Mouse (Mus musculus) limb, embryonic 11.5 days (tissue): ENCODE measurements around the gene Acoxl. TPM values are rescaled to one million over a fixed set of nuclear protein-coding genes. Genes with fewer than 3 reads are reported as not detected.

Experiments
- ATAC-seq: fragments of 200-750 bp; cut with Nextera tagmentation; 2 replicates; pipeline ENCODE4 v1.8.0; 2017; ENCODE audit warnings: low read depth; ENCODE audit not compliant: insufficient number of reproducible peaks, low FRiP score, low TSS enrichment
- DNase-seq: peaks from one replicate; pipeline ENCODE4 v3.0.0-alpha.2; 2015; ENCODE audit warnings: low spot score
- H3K27ac ChIP-seq: fragments of 300-500 bp; sonication (generic); replicated peaks from 2 replicates; pipeline ENCODE4 v1.5.1; 2014; ENCODE audit warnings: low read depth, mild to moderate bottlenecking, low read length
- H3K27me3 ChIP-seq: fragments of 300-500 bp; sonication (generic); 2 replicates; pipeline ENCODE4 v1.6.1; 2014; ENCODE audit warnings: mild to moderate bottlenecking, low read length, mixed read lengths; ENCODE audit not compliant: control insufficient read depth, insufficient read depth
- H3K36me3 ChIP-seq: fragments of 300-500 bp; sonication (generic); 2 replicates; pipeline ENCODE4 v1.6.1; 2014; ENCODE audit warnings: mild to moderate bottlenecking, low read length, moderate library complexity, mixed read lengths; ENCODE audit not compliant: control insufficient read depth, insufficient read depth
- H3K4me1 ChIP-seq: fragments of 300-500 bp; sonication (generic); 2 replicates; pipeline ENCODE4 v1.6.1; 2014; ENCODE audit warnings: low read length, mixed read lengths; ENCODE audit not compliant: control insufficient read depth, insufficient read depth
- H3K4me2 ChIP-seq: fragments of 300-500 bp; sonication (generic); 2 replicates; pipeline ENCODE4 v1.6.1; 2014; ENCODE audit warnings: low read depth, mild to moderate bottlenecking, moderate library complexity; ENCODE audit not compliant: severe bottlenecking
- H3K4me3 ChIP-seq: fragments of 300-500 bp; sonication (generic); 2 replicates; pipeline ENCODE4 v1.5.1; 2014; ENCODE audit warnings: low read depth, low read length
- H3K9ac ChIP-seq: fragments of 300-500 bp; sonication (generic); 2 replicates; pipeline ENCODE4 v1.6.1; 2014; ENCODE audit warnings: mild to moderate bottlenecking, low read length
- H3K9me3 ChIP-seq: fragments of 300-500 bp; sonication (generic); 2 replicates; pipeline ENCODE4 v1.6.1; 2016; ENCODE audit warnings: low read length; ENCODE audit not compliant: control insufficient read depth
- WGBS: fragments of 180-500 bp; shearing (Covaris S2); extraction: QIAGEN DNeasy Blood & Tissue Kit; methylation state at CpG from one replicate; pipeline ENCODE4 v1.1.7; 2014; 5-methylcytosine and 5-hydroxymethylcytosine counted together
- polyA plus RNA-seq: library from polyadenylated mRNA; unstranded; fragments of >200 nt; fragmentation: Nextera tagmentation; extraction: Ambion mirVana; gene quantifications from 2 replicates; pipeline ENCODE4 v1.2.1, GENCODE M21; 2014

The Acoxl gene
- polyA plus RNA-seq, 1 experiment from 2014 or later: 0.31 TPM

DNA sequence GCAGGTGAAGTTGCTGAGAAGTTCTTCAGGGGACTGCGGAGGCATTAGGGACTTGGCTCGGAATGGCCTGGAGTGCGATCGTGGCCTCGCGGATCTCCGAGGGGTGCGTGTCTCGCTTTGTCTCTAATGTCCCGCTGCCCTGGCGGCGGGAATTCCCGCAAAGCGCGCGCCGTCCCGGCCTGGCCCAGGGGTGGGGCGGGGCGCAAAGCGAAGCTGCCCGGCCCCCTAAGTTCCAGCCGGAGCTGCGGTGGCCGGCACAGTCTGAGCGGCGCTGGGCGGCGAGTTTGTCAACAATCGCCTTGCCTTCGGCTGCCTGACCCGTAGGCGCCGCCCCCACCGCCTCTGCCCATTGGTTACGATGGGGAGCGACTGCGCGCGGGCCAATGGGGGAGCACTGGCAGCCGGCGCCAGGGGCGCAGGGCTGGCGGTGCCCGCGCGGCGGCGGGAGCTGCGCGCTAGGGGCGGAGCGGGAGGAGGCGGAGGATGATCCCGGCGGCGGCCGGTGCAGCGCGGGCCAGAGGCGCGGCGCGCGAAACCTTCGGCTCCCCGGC is 288.5 kb downstream of the Acoxl start:
- WGBS: 0% methylated on average over 57 of the region's 67 CpGs
- Histone ChIP-seq H3K4me2 (peak overlapping the region; percentile 95), H3K4me3 (peak overlapping the region; percentile 73), H3K9me3 (no peaks in the 10 kb centered on the region), H3K27me3 (peaks cover 22% of the 10 kb centered on the region), H3K27ac (peak overlapping the region; percentile 76), H3K4me1 (peaks cover 30% of the 10 kb centered on the region), H3K36me3 (peaks cover 13% of the 10 kb centered on the region; the same call in 1 of the 2 replicates), H3K9ac (peak overlapping the region; percentile 70)
- peak; percentile 89 for ATAC-seq
- DNase-seq: peak; percentile 97

DNA sequence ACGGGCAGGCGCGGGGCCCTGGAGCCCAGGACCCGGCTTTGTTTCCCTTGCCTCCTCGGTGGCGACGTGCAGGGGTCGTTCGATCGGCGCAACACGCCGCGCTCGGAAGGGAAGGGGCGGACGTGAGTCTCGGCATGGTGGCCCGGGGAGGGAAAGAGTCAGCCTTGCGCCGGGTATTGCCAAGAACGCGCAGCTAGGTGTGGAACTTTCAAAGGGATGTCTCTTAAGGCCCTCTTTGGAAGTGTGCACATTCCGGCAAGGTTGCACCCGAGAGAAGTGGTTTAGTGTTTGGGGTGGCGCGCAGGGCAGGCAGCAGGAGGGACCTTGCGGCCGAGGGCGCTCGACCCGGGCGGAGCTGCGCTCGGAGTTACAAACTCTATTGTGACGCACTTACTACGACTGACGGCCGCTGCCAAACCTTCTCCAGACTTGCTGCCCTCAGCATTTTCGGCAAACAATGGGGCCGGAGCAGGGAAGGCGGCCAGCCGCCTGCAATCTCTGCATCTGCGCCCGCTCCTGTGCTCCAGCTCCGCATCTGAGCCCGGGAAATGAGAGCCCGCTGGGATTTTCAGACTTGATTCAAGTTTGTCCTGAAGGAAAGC is 289.1 kb downstream of the Acoxl start:
- 0 out of 2 replicates have a peak, but pooled peaks have one; percentile 14 for ATAC-seq
- peak; percentile 81 for DNase-seq
- WGBS: under 1% methylated on average over 48 of the region's 48 CpGs
- H3K4me2 ChIP-seq: peak overlapping the region; percentile 95
- peaks cover 15% of the 10 kb centered on the region; the same call in 1 of the 2 replicates for H3K36me3 ChIP-seq
- peaks cover 28% of the 10 kb centered on the region for H3K4me1 ChIP-seq
- H3K27me3 ChIP-seq: peaks cover 19% of the 10 kb centered on the region
- peak overlapping the region; percentile 73 for H3K4me3 ChIP-seq
- peak overlapping the region; percentile 70 for H3K9ac ChIP-seq
- H3K9me3 ChIP-seq: no peaks in the 10 kb centered on the region
- H3K27ac ChIP-seq: peak overlapping the region; percentile 76

DNA sequence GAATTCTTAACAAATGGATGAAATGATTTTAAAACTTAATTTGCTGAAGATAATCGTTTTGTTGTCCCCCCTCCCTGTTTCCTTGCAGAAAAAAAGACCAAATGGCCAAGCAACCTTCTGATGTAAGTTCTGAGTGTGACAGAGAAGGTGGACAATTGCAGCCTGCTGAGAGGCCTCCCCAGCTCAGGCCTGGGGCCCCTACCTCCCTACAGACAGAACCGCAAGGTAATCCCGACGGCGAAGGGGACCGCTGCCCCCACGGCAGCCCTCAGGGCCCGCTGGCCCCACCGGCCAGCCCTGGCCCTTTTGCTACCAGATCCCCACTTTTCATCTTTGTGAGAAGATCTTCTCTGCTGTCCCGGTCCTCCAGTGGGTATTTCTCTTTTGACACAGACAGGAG is 289.9 kb downstream of the Acoxl start:
- ATAC-seq: no peak
- Histone ChIP-seq H3K9me3 (no peaks in the 10 kb centered on the region), H3K4me3 (peak overlapping the region; percentile 73), H3K4me1 (peaks cover 23% of the 10 kb centered on the region), H3K4me2 (peak overlapping the region; percentile 95), H3K36me3 (peaks cover 15% of the 10 kb centered on the region; the same call in 1 of the 2 replicates), H3K27ac (no peak overlapping the region), H3K27me3 (peaks cover 13% of the 10 kb centered on the region), H3K9ac (peak overlapping the region; percentile 70)
- WGBS: 18% methylated on average over 10 of the region's 10 CpGs
- DNase-seq: peak; percentile 28

DNA sequence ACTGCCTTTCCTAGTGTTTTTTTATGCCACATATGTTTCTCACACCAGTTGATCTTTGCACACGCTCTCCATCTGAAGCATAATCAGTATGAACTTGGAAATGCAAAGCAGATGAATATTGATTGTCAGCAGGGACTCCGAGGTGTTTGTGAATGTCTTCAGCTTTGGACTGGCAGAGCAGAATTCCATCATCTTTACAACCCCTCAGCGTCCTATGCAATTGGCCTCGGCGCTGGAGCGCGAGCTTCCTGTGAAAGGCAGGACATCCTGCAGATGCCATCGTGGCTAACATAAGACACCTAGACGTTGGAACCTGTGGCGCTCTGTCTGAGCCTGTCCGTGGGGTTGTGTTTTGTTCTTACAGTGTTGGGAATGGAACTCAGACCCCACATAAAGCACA is 292.8 kb downstream of the Acoxl start:
- Histone ChIP-seq H3K4me3 (no peak overlapping the region), H3K27me3 (no peaks in the 10 kb centered on the region), H3K4me1 (peaks cover 12% of the 10 kb centered on the region), H3K27ac (no peak overlapping the region), H3K36me3 (peaks cover 23% of the 10 kb centered on the region), H3K4me2 (no peak overlapping the region), H3K9me3 (no peaks in the 10 kb centered on the region), H3K9ac (no peak overlapping the region)
- DNase-seq (no peak), ATAC-seq (no peak)
- 81% methylated on average over 11 of the region's 11 CpGs for WGBS

DNA sequence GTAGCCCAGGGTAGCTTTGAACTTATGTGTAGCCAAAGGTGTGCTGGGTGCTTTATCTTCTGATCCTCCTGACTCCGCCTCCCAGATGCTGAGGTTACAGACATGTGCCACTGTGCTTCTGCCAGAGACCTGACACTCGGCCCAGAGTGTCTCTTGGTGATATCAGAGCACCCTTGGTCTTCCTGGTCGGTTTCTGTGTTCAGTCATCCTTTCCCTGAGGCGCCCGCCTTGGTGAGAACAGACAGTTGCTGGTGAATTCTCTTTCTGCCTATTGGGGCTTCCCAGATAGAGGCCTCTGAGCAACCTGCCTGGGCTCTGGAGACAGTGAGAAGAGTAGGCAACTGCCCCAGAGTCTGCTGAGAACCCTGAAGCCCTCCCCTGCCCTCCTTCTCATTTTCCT is 294.0 kb downstream of the Acoxl start:
- Histone ChIP-seq H3K9ac (no peak overlapping the region), H3K4me2 (no peak overlapping the region), H3K27ac (no peak overlapping the region), H3K4me1 (peaks cover 17% of the 10 kb centered on the region), H3K9me3 (no peaks in the 10 kb centered on the region), H3K36me3 (peaks cover 23% of the 10 kb centered on the region), H3K27me3 (no peaks in the 10 kb centered on the region), H3K4me3 (no peak overlapping the region)
- DNase-seq (no peak), ATAC-seq (no peak)
- 87% methylated on average over 5 of the region's 5 CpGs for WGBS

DNA sequence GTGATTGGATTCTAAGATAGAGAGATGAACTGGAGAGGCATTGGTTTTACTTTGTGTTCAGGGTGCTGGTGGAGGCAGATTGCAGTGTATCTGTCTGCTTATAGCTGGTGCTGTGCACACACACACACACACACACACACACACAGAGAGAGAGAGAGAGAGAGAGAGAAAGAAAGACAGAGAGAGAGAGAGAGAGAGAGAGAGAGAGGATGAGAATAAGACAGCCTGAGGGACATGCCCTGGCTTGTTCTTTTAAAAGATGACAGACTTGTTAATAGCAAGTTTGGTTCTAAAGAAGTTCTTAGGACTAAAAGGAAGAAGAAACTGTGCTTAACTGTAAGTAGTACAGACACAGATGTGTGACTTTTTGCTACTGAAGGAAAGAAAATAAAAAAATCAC is 295.2 kb downstream of the Acoxl start:
- DNase-seq: no peak
- H3K4me1 ChIP-seq: peaks cover 26% of the 10 kb centered on the region
- ATAC-seq: no peak
- H3K9ac ChIP-seq: no peak overlapping the region
- H3K4me3 ChIP-seq: no peak overlapping the region
- H3K27ac ChIP-seq: no peak overlapping the region
- H3K27me3 ChIP-seq: no peaks in the 10 kb centered on the region
- H3K36me3 ChIP-seq: peaks cover 23% of the 10 kb centered on the region
- H3K9me3 ChIP-seq: no peaks in the 10 kb centered on the region
- H3K4me2 ChIP-seq: no peak overlapping the region

DNA sequence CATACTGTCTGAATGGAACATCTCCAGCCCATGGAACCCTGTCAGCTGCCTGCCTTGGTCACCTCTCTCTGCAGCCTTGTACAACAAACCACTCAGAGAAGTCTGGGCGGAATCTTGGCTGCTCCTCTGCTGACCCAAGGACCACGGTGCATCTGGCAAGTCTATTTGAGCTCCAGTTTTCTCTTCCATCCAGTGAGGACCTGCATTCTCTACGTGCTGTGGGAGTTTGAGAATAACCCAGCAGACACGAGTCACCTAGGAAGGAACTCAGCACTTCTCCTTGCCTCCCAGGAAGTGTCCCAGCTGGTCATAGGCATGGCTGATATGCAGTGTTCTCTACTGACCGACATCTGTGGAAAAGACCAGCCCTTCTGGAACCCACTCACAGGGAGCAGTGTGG is 295.8 kb downstream of the Acoxl start:
- H3K4me3 ChIP-seq: no peak overlapping the region
- no peaks in the 10 kb centered on the region for H3K9me3 ChIP-seq
- H3K4me2 ChIP-seq: no peak overlapping the region
- peaks cover 31% of the 10 kb centered on the region for H3K4me1 ChIP-seq
- H3K36me3 ChIP-seq: peaks cover 24% of the 10 kb centered on the region
- H3K27ac ChIP-seq: no peak overlapping the region
- H3K9ac ChIP-seq: no peak overlapping the region
- WGBS: 86% methylated on average over 5 of the region's 5 CpGs
- H3K27me3 ChIP-seq: no peaks in the 10 kb centered on the region
- ATAC-seq (no peak), DNase-seq (no peak)

DNA sequence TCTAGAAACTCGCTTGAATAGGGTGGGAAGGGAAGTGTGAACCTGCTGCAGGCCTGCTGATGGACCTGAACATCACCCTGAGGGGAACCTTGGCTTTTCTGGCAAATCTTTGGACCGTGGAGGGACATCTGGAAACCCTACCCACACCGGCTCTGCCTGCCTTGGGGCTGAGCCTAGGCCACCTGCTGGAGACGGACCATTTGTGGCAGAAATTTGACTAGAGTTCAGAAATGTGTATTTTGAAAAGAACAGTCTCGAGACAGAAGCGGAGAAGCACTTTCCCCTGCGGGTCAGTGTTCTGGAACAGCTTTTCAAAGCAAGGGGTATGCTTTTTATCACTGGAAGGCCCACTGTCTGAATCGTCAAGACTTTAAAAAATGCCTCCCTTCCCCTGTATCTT is 296.3 kb downstream of the Acoxl start:
- no peak overlapping the region for H3K27ac ChIP-seq
- H3K4me3 ChIP-seq: no peak overlapping the region
- no peaks in the 10 kb centered on the region for H3K9me3 ChIP-seq
- peaks cover 25% of the 10 kb centered on the region for H3K36me3 ChIP-seq
- WGBS: 78% methylated on average over 8 of the region's 8 CpGs
- H3K4me1 ChIP-seq: peaks cover 29% of the 10 kb centered on the region
- ATAC-seq (no peak), DNase-seq (no peak)
- H3K9ac ChIP-seq: no peak overlapping the region
- H3K27me3 ChIP-seq: no peaks in the 10 kb centered on the region
- no peak overlapping the region for H3K4me2 ChIP-seq
